Mouse (Mus musculus) cerebellum, postnatal 36 days (tissue): ENCODE data around the gene Morn3.

Experiments used
- DNase-seq, 2 experiments: peaks; one replicate each; pipeline ENCODE4 v3.0.0; 2021 to 2022; ENCODE audit warnings: mixed read lengths in 2 of 2

The Morn3 gene

GRCm38 (mm10) chr5:123021438-123021837 lies 25.4 kb downstream of the Morn3 start:
- no peak for DNase-seq

- DNase-seq = no peak
Observed at GRCm38 (mm10) chr5:123020426-123020825, 26.4 kb downstream of the Morn3 start.

- DNase-seq = no peak
Observed at GRCm38 (mm10) chr5:123019336-123020016, 27.3 kb downstream of the Morn3 start.

GRCm38 (mm10) chr5:123017504-123017903 lies 29.3 kb downstream of the Morn3 start:
- no peak for DNase-seq

- no peak for DNase-seq
Observed at GRCm38 (mm10) chr5:123015915-123016314, 30.9 kb downstream of the Morn3 start.

- peak; percentile 96 to 97 for DNase-seq
Observed at GRCm38 (mm10) chr5:123014753-123015701, 31.8 kb downstream of the Morn3 start, which contains the start of gene Orai1. Gene Orai1 (plus strand): TSS chr5:123015074.

GRCm38 (mm10) chr5:123013599-123014315 lies 33.1 kb downstream of the Morn3 start:
- DNase-seq = peak; percentile 71 to 74

- DNase-seq = no peak
Observed at GRCm38 (mm10) chr5:123011705-123012104, 35.1 kb downstream of the Morn3 start.

GRCm38 (mm10) chr5:123010806-123011205 lies 36.0 kb downstream of the Morn3 start:
- DNase-seq = peak in 1 of 2 experiments; percentile 19

GRCm38 (mm10) chr5:123009873-123010272 lies 36.9 kb downstream of the Morn3 start:
- DNase-seq = peak; percentile 66 to 71

- DNase-seq = peak in 1 of 2 experiments; percentile 12
Observed at GRCm38 (mm10) chr5:123008877-123009493, 37.8 kb downstream of the Morn3 start.

- DNase-seq = peak; percentile 51 to 65
Observed at GRCm38 (mm10) chr5:123005716-123006592, 40.9 kb downstream of the Morn3 start.

GRCm38 (mm10) chr5:123000901-123001300 lies 45.9 kb downstream of the Morn3 start:
- no peak for DNase-seq

- DNase-seq = peak; percentile 43 to 55
Observed at GRCm38 (mm10) chr5:122997205-122998204, 49.3 kb downstream of the Morn3 start.

- no peak for DNase-seq
Observed at GRCm38 (mm10) chr5:122994910-122995309, 51.9 kb downstream of the Morn3 start.

- DNase-seq = peak; percentile 49 to 51
Observed at GRCm38 (mm10) chr5:122994303-122994846, 52.4 kb downstream of the Morn3 start.

GRCm38 (mm10) chr5:122993811-122994210 lies 53.0 kb downstream of the Morn3 start:
- DNase-seq = no peak

GRCm38 (mm10) chr5:122991350-122992004 lies 55.3 kb downstream of the Morn3 start:
- DNase-seq = no peak
